Mouse (Mus musculus) layer of hippocampus, adult 2 months (tissue): ENCODE results near the gene Mecom. TPM values are rescaled to one million over a fixed set of nuclear protein-coding genes. Genes with fewer than 3 reads are reported as not detected.

Experiments used
- DNase-seq, 2 experiments: peaks; one replicate each; pipeline ENCODE4 v3.0.0; 2022; ENCODE audit warnings: low spot score in 2 of 2
- H3K27ac ChIP-seq: fragments of 200-600 bp; 2 replicates; pipeline ENCODE4 v1.8.1; 2022
- H3K4me3 ChIP-seq: fragments of 200-600 bp; 2 replicates; pipeline ENCODE4 v1.8.1; 2022; ENCODE audit warnings: mild to moderate bottlenecking
- CTCF ChIP-seq: fragments of 200-600 bp; conservative IDR thresholded peaks from 2 replicates; pipeline ENCODE4 v1.8.1; 2022; ENCODE audit warnings: antibody characterized with exemption, mild to moderate bottlenecking, moderate library complexity
- total RNA-seq, 2 experiments: library from RNA; stranded (reverse); gene quantifications; 2 replicates each; pipeline ENCODE4 v1.2.3; 2021

The Mecom gene
- total RNA-seq, 2 experiments from 2014 or later = 3.3 to 3.5 TPM

- Histone ChIP-seq H3K27ac (no peak overlapping the region), H3K4me3 (no peak overlapping the region)
- TF ChIP-seq CTCF = no peak
- DNase-seq = no peak
Measured at GRCm38 (mm10) chr3:30051287-30051686, 496.5 kb downstream of the Mecom start.

- no peak for DNase-seq
- Histone ChIP-seq H3K4me3 (no peak overlapping the region), H3K27ac (no peak overlapping the region)
- no peak for TF ChIP-seq CTCF
Measured at GRCm38 (mm10) chr3:30050795-30051194, 497.0 kb downstream of the Mecom start.

- no peak for TF ChIP-seq CTCF
- Histone ChIP-seq H3K4me3 (no peak overlapping the region), H3K27ac (no peak overlapping the region)
- DNase-seq = no peak
Measured at GRCm38 (mm10) chr3:30048792-30049191, 499.0 kb downstream of the Mecom start.

GRCm38 (mm10) chr3:30048157-30048556 is 499.7 kb downstream of the Mecom start:
- H3K4me3 ChIP-seq = no peak overlapping the region
- H3K27ac ChIP-seq = no peak overlapping the region
- no peak for TF ChIP-seq CTCF
- no peak for DNase-seq

GRCm38 (mm10) chr3:30043525-30043924 is 504.3 kb downstream of the Mecom start:
- TF ChIP-seq CTCF = no peak
- Histone ChIP-seq H3K4me3 (no peak overlapping the region), H3K27ac (no peak overlapping the region)
- no peak for DNase-seq

GRCm38 (mm10) chr3:30038545-30038944 is 509.3 kb downstream of the Mecom start:
- H3K27ac ChIP-seq = no peak overlapping the region
- no peak for TF ChIP-seq CTCF
- H3K4me3 ChIP-seq = no peak overlapping the region
- DNase-seq = no peak

GRCm38 (mm10) chr3:30019961-30020360 is 527.8 kb downstream of the Mecom start:
- no peak for TF ChIP-seq CTCF
- DNase-seq = no peak
- no peak overlapping the region for H3K4me3 ChIP-seq
- H3K27ac ChIP-seq = no peak overlapping the region

GRCm38 (mm10) chr3:30019411-30019810 is 528.4 kb downstream of the Mecom start:
- DNase-seq = no peak
- Histone ChIP-seq H3K27ac (no peak overlapping the region), H3K4me3 (no peak overlapping the region)
- TF ChIP-seq CTCF = no peak

GRCm38 (mm10) chr3:30018202-30018601 is 529.6 kb downstream of the Mecom start:
- no peak overlapping the region for H3K27ac ChIP-seq
- DNase-seq = no peak
- no peak for TF ChIP-seq CTCF
- H3K4me3 ChIP-seq = no peak overlapping the region

GRCm38 (mm10) chr3:30016766-30017165 is 531.0 kb downstream of the Mecom start:
- no peak overlapping the region for H3K4me3 ChIP-seq
- no peak overlapping the region for H3K27ac ChIP-seq
- no peak for DNase-seq
- TF ChIP-seq CTCF = no peak

- H3K4me3 ChIP-seq = no peak overlapping the region
- H3K27ac ChIP-seq = no peak overlapping the region
- peak; percentile 88 for TF ChIP-seq CTCF
- DNase-seq = peak; percentile 33 to 64
Measured at GRCm38 (mm10) chr3:30014962-30015660, 532.7 kb downstream of the Mecom start.

GRCm38 (mm10) chr3:30014279-30014678 is 533.5 kb downstream of the Mecom start:
- no peak overlapping the region for H3K27ac ChIP-seq
- DNase-seq = no peak
- no peak overlapping the region for H3K4me3 ChIP-seq
- no peak for TF ChIP-seq CTCF

- H3K27ac ChIP-seq = no peak overlapping the region
- no peak for TF ChIP-seq CTCF
- no peak for DNase-seq
- H3K4me3 ChIP-seq = no peak overlapping the region
Measured at GRCm38 (mm10) chr3:30013416-30013815, 534.4 kb downstream of the Mecom start.

- Histone ChIP-seq H3K27ac (peak overlapping the region; percentile 64; the same call in 1 of the 2 replicates), H3K4me3 (peak overlapping the region; percentile 53)
- no peak for DNase-seq
- TF ChIP-seq CTCF = no peak
Measured at GRCm38 (mm10) chr3:30012666-30013365, 535.0 kb downstream of the Mecom start.
